Mouse (Mus musculus): ENCODE measurements around the gene Fmo5.

The Fmo5 gene

DNA sequence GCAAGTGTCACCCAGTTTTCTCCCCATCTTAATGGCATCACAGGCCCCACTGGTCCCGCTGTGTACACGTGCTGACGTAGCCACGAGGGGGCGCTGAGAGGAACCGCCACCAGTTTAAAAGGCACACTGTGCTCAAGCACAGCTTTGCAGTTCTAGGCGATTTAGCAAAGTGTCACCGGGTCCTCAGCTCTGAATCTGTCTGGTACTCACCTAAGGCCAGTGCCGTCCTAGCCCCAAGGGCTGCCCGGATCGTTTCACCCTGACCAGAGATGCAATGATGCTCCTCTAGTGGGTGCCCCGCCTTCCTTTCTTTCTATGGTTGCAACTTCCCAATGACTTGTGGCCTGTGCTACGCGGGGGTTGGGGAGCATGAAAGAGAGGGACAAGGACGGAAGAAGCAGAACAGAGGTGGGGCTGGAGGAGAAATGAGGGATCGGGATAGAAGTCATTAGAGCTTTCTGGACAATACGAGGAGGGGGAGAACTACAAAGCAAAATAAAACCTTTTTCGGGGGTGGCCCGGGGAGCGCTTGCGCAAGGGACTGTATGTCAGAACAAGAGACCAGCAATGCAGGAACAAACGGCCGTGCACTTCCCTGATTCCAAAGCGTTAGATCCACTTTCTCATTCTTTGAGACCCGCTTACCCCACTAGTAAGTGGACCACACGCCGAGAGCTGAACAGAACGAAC lies 52.2 kb downstream of the Fmo5 start:
- no peak for DNase-seq (ENCODE audit: low spot score)

DNA sequence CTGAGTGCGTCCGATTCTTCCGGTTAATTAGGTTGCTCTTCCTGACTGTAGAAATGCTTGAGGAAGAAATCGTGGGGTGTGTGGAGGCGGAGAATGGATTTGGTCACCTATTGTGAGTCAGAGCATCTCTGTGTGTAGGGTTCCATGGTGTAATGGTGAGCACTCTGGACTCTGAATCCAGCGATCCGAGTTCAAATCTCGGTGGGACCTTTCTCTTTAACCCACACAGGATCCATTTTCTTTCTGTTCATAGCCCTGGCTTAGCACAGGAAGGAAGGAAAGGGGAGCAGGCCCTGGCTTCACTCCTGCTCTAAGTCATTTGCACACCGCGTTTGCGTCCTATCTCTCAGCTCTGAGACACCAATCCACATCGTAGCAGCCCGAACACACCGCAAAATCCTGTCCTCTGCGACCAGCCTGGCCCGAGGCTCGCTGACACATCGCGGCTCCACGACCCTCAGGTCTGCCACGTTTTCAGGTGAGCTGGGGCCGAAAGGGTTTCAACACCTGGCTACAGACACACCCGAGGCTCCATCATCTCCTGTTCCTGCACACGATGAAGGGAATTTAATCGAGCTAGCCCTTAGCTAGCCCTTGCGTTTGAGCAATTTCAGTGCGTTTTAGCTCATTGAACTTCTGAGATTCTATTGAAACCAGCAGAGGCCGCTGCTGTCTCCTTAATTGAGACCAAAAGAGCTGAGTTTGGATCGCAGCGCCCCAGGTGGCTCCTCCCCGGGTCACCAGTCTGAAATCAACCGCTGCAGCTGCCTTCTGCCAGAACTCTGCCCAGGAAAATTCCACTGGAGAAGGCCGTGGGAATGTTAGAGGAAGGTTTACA lies 52.9 kb downstream of the Fmo5 start:
- peak; percentile 77 for DNase-seq (ENCODE audit: low spot score)

DNA sequence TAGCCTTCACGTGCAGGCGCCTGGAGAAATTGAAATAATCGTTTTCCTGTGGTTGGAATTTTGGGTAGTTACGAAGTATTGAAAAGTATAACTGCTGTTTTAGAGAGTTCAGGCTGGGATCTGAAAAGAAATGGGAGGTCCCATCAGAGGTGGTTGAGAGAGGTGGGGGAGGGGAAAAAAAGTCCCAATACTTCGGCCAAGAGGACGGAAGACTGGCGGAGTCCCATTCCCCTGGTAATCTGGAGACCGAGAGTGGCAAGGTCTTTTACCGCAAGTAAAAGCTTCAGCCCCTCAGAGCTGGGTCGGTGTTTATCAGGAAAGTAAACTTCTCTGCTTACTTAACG lies 53.5 kb downstream of the Fmo5 start:
- no peak for DNase-seq (ENCODE audit: low spot score)

DNA sequence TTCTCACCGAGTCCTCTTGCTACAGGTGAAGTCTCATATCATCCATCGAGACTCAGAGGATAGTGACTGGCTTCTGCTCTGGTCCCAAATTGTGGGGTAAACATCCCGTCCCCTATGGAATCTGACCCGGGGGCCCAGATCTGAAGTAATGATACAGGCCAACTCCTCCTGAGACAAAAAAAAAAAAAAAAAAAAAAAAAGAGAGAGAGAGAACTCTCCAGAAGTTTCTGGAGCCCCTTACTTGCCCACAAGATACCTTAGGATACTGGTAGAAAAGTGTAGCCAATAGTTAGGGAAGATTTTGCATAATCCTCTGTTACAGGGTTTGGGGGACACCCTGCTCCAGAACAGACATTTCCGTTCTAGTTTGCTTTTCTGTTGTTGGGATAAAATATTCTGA lies 54.0 kb downstream of the Fmo5 start:
- no peak for DNase-seq (ENCODE audit: low spot score)

DNA sequence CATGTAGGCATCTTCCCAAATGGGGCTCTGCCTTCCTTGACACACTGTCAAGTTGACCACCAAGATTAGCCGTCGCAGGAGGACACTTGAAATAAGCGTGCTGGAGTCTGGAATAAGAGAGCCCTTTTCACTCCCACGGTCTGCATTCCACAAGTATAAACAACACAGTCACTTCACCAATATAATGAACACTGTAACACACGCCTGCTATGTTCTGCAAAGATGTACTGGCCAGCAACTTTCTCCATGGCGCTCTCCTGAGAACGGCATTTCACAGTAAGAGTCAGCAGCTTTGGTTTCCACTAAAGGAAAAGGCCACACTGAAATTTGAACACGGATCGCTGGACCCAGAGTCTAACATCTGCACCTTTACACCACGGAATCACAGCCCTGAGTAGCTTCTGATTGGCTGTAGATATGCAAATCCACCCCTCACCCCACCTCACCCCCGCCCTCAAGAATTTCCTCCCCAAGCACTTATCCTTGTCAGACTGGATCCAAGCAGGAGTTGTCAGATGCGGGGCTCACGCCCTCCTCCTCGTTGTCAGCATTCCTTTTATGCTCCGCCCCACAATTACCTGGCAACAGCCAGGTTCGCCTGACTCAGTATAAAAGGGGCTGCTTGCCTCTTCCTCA lies 55.1 kb downstream of the Fmo5 start:
- no peak for DNase-seq (ENCODE audit: low spot score)

DNA sequence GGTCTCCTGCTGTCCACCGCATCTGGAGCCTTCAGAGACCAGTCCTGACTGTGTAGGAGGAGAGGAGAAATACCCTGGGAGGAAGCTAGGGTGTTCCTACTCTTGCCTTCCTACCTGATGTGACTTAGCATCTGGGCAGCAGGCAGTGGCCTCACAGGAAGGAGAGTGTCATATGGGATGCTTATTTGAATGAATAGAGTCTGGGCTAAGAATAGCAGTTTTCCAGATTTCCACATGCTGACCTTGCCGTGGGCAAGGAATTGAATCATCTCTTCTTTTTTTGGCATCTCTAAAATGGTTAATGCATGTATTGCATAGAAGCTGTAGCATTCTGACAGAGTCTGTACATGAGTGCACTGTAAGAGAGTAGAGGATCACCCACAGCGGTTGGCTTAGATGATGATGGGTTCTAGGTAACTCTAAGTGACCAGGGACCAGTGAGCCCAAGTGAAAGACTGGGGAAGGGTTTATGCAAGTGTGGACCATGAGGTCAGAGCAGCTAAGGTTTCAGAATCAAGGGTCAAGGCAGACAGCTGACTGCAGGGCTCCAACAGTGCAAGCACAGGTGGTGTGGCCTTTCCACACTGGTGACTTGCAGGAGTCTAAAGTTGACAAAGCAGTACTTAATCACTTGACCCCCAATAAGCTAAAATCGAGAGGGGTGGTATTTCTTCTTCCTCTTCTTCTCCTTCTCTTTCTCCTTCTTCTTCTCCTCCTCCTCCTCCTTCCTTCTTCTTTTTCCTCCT lies 57.9 kb downstream of the Fmo5 start:
- no peak for DNase-seq (ENCODE audit: low spot score)

DNA sequence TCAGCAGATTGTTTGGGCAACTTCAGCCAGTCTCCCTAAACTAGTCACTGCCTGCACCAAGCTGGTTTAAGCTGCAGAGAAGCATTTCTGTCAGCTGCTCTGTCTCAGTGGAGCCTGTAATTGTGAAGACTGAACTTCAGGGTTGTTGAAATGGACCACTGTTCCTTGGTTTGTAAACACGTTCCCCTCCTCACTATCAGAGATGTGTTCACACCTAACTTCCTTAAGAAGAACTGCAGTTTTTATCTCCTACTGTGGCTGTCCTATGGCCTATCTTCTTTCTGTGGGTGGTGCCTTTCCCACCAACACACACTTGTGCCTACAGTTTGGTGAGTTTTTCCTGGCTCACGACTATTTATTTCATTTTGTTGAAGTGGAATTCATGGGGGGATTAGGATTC lies 60.7 kb downstream of the Fmo5 start:
- DNase-seq (ENCODE audit: low spot score): no peak

DNA sequence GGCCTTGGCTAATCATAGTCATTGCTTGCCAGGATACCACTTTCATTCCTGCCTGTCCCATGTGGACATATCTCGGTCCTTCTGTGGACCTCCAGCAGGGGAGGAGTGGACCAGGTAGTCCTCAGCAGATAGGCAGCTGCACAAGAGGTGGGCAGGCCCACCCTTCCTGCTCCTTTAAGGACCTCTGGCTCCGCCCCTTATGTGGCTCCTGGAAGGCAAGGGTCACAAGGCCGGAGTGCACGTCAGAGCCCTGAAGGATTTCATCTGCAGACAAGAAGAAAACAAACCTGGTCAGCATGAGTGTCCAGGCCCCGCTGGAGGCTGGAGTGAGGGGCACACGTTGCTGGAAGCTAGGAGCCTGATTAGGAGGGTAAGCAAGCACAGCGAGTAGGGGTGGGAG lies 62.0 kb downstream of the Fmo5 start:
- DNase-seq (ENCODE audit: low spot score): no peak

DNA sequence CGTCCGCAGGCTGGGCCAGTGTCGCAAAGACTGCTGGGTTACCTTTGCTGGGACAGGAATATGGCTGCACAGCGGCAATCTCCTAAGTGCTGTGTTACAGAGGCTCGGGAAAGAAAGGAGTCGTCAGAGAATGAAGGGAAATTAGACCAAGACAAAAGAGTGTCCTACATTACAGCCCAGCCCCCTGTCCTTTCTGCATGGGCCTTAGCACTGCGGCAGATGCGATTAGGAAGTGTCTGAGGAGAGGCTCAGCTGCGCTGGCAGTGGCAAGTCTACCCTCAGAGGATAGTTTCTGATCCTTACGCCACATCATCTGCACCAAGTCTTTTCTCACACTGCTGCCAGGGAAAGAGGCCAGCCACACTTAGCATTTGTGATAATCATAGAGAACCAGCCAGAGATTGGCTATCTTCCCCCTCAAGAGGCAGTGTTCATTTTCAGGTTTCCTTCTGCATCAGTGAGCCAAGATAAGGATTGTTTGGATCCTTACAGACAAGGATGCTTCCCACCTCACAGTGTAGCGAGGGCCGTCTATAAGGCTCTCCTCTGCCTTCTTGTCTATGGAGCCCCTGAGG lies 62.9 kb downstream of the Fmo5 start:
- DNase-seq (ENCODE audit: low spot score): no peak

DNA sequence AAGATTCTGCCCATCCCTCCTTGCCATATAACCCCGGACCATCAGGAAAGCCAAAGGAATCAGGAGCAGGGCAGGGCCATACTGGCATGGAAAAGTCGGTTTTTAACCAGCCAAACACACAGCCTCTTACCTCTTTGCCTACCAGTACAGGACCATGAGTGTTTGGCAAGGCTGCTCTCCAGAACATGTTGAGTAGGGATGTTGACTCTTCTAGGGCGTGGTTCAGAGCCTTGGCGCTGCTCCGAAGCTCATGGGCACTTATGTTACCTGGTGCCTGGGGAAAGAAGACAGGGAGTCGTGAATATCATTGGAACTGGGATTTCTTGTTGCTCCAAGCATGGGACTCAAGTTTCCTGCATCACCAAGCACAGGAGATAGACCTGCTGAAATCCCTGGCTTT lies 65.2 kb downstream of the Fmo5 start:
- no peak for DNase-seq (ENCODE audit: low spot score)

DNA sequence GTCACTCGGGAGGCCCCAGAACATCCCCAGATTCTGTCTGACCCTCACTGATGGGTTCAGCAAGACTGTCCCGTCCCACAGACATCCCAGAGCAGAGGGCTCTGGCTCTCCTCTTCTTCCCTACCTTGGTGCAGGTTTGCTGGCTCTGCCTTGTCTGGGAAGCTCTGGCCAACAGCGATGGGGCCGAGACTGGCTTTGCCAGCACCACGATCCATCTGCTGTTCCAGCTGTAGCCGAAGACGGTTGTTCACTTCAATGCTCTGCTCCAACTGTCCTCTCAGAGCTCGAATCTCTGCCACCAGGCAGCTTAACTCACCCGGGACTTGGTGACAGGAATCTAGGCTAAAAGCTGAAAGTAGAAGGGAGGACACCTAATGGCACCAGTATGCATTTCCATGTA lies 68.3 kb downstream of the Fmo5 start:
- peak; percentile 27 for DNase-seq (ENCODE audit: low spot score)

DNA sequence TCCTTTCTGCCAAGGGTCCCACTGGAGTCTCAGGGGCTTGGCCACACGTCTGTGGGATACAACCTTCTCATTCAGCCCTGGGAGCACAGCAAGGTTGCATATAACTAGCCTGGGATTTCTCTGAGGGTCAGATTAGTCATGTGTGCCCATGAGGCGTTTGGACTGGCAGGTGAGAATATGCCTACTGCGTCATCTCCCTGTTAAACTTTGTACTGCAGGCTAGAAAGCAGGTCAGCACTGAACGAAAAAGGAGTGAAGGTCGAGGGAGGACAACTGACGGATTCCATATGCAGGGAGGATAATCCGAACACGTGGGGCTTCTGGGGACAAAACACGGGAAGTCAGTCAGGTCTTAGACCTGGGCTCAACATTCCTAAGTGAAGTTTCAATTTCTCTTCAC lies 68.7 kb downstream of the Fmo5 start:
- DNase-seq (ENCODE audit: low spot score): no peak

DNA sequence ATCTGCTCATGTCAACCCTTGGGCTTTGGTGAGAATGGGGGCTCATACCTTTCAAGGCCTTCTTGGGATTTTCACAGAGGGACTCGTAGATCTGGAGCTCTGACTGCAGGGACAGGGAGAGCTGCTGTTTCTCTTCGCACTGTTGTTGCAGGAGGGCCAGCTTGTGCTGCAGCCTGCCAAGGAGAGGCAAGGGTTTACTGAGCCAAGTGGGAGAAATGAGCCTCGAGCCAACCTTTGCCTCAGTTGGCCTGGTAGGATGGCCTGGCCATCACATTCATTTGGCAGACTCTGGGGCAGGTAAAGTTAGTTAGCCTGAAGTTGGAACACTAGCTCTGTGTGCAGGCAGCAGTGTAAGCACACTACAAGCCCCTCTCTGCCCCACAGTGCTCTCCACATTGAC lies 70.5 kb downstream of the Fmo5 start:
- peak; percentile 86 for DNase-seq (ENCODE audit: low spot score)

DNA sequence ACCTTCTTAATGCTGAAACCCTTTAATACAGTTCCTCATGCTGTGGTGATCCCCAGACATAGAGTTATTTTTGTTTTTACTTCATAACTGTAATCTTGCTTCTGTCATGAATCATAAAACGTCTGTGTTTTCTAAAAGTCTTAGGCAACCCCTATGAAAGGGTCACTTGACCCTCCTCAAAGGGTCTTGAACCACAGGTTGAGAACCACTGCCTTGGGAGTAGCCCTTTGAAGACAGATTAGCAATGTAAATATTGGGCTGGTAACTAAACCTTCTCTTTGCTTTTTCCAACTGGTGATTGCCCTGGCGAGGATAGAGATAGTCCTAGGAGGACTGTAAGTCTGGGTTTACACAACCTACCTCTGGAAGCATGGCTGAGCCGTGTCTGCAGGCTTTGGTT lies 72.6 kb downstream of the Fmo5 start:
- no peak for DNase-seq (ENCODE audit: low spot score)

DNA sequence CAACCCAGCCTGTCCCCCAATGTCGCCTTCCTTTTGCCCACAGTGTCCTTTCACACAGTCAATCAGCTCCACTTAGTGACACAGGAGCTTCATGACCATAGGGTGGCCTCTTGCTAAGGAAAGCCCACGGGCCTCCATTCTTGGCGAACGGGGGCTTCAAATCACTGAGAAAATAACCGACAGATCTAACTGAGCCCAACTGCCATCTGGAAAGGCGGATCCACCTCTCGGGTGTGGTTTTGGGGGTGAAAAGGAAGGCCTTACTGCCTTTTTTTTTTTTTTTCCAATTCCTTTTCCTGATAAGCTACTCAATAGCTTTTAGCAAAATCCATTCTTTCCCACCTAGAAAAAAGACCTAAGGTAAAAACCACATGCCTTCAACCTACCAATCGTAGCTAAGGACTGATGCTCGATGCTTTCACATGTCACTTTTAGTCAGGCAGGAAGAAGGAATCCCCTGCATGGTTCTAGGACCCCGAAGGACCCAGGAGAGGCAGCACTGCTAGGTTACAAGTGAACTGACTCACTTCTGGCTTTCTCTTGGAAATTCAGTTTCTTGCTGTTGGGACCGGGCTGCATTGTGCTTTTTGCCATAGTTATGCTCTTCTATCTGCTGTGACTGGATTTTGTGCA lies 74.0 kb downstream of the Fmo5 start:
- DNase-seq (ENCODE audit: low spot score): no peak
